Mouse (Mus musculus): ENCODE data around the gene Stum.
A peak's percentile ranks its signal among the peaks of the same experiment; 100 is the strongest.

Gene Stum

GRCm38 (mm10) chr1:180500218-180500617 lies 16.9 kb upstream of the Stum start:
- no peak for ATAC-seq (ENCODE audit: insufficient number of reproducible peaks, low FRiP score, low TSS enrichment)

- no peak for ATAC-seq (ENCODE audit: insufficient number of reproducible peaks, low FRiP score, low TSS enrichment)
These were observed 16.5 kb upstream of the Stum start for GRCm38 (mm10) chr1:180499766-180500165.

GRCm38 (mm10) chr1:180492777-180493176 lies 9.5 kb upstream of the Stum start:
- no peak for ATAC-seq (ENCODE audit: insufficient number of reproducible peaks, low FRiP score, low TSS enrichment)

GRCm38 (mm10) chr1:180485346-180485745 lies 2.0 kb upstream of the Stum start:
- ATAC-seq (ENCODE audit: insufficient number of reproducible peaks, low FRiP score, low TSS enrichment) = no peak

- no peak for ATAC-seq (ENCODE audit: insufficient number of reproducible peaks, low FRiP score, low TSS enrichment)
These were observed 385 bp downstream of the Stum start for GRCm38 (mm10) chr1:180482840-180483398.

- no peak for ATAC-seq (ENCODE audit: insufficient number of reproducible peaks, low FRiP score, low TSS enrichment)
These were observed 1.3 kb downstream of the Stum start for GRCm38 (mm10) chr1:180481956-180482355.

GRCm38 (mm10) chr1:180481331-180481730 lies 2.0 kb downstream of the Stum start:
- no peak for ATAC-seq (ENCODE audit: insufficient number of reproducible peaks, low FRiP score, low TSS enrichment)

- ATAC-seq (ENCODE audit: insufficient number of reproducible peaks, low FRiP score, low TSS enrichment) = no peak
These were observed 3.0 kb downstream of the Stum start for GRCm38 (mm10) chr1:180480325-180480724.

GRCm38 (mm10) chr1:180473566-180473965 lies 9.7 kb downstream of the Stum start:
- ATAC-seq (ENCODE audit: insufficient number of reproducible peaks, low FRiP score, low TSS enrichment) = no peak

GRCm38 (mm10) chr1:180468004-180468403 lies 15.3 kb downstream of the Stum start:
- no peak for ATAC-seq (ENCODE audit: insufficient number of reproducible peaks, low FRiP score, low TSS enrichment)

GRCm38 (mm10) chr1:180465620-180466019 lies 17.7 kb downstream of the Stum start:
- no peak for ATAC-seq (ENCODE audit: insufficient number of reproducible peaks, low FRiP score, low TSS enrichment)

GRCm38 (mm10) chr1:180464357-180464756 lies 18.9 kb downstream of the Stum start:
- ATAC-seq (ENCODE audit: insufficient number of reproducible peaks, low FRiP score, low TSS enrichment) = no peak

GRCm38 (mm10) chr1:180462983-180463475 lies 20.3 kb downstream of the Stum start:
- ATAC-seq (ENCODE audit: insufficient number of reproducible peaks, low FRiP score, low TSS enrichment) = no peak

- no peak for ATAC-seq (ENCODE audit: insufficient number of reproducible peaks, low FRiP score, low TSS enrichment)
These were observed 20.9 kb downstream of the Stum start for GRCm38 (mm10) chr1:180462396-180462795.

- no peak for ATAC-seq (ENCODE audit: insufficient number of reproducible peaks, low FRiP score, low TSS enrichment)
These were observed 22.6 kb downstream of the Stum start for GRCm38 (mm10) chr1:180460721-180461120.

GRCm38 (mm10) chr1:180458680-180459079 lies 24.6 kb downstream of the Stum start:
- ATAC-seq (ENCODE audit: insufficient number of reproducible peaks, low FRiP score, low TSS enrichment) = peak; percentile 29; the same call in 1 of the 2 replicates

- 0 out of 2 replicates have a peak, but pooled peaks have one; percentile 5 for ATAC-seq (ENCODE audit: insufficient number of reproducible peaks, low FRiP score, low TSS enrichment)
These were observed 25.0 kb downstream of the Stum start for GRCm38 (mm10) chr1:180458274-180458673.

- no peak for ATAC-seq (ENCODE audit: insufficient number of reproducible peaks, low FRiP score, low TSS enrichment)
These were observed 33.7 kb downstream of the Stum start for GRCm38 (mm10) chr1:180449641-180450040.

GRCm38 (mm10) chr1:180444411-180444810 lies 38.9 kb downstream of the Stum start:
- no peak for ATAC-seq (ENCODE audit: insufficient number of reproducible peaks, low FRiP score, low TSS enrichment)

- no peak for ATAC-seq (ENCODE audit: insufficient number of reproducible peaks, low FRiP score, low TSS enrichment)
These were observed 43.8 kb downstream of the Stum start for GRCm38 (mm10) chr1:180439496-180439895.

- no peak for ATAC-seq (ENCODE audit: insufficient number of reproducible peaks, low FRiP score, low TSS enrichment)
These were observed 48.4 kb downstream of the Stum start for GRCm38 (mm10) chr1:180434925-180435324.

- ATAC-seq (ENCODE audit: insufficient number of reproducible peaks, low FRiP score, low TSS enrichment) = peak; percentile 90
These were observed 49.3 kb downstream of the Stum start for GRCm38 (mm10) chr1:180433796-180434566.

Measured in cerebellum, adult (tissue).